Mouse (Mus musculus): ENCODE measurements around the gene Tekt5.

GRCm38 (mm10) chr16:10316493-10317196 lies 78.6 kb downstream of the Tekt5 start:
- TF ChIP-seq CTCF (IDR thresholded peaks at IDR 0.05; ENCODE audit: low read depth, low read length) (no peak), POLR2AphosphoS5 (IDR thresholded peaks at IDR 0.05; ENCODE audit: insufficient replicate concordance, low read depth, low read length) (no peak)
